Mouse (Mus musculus) skeletal muscle tissue, adult 2 months (tissue): ENCODE data around the gene Gjb3.

Experiments
- DNase-seq: peaks from one replicate; pipeline ENCODE4 v3.0.0-alpha.2; 2012; ENCODE audit warnings: low read depth, low spot score

Gjb3 gene

GRCm38 (mm10) chr4:127330181-127331100 is at the start of gene Gjb3:
Gene Gjb3, minus strand, starts transcription at chr4:127330844.
- no peak for DNase-seq

- DNase-seq = no peak
These were observed 46.7 kb upstream of the Gjb3 start for GRCm38 (mm10) chr4:127377344-127377743.

GRCm38 (mm10) chr4:127375541-127376177 is 45.0 kb upstream of the Gjb3 start:
- DNase-seq = no peak

GRCm38 (mm10) chr4:127374645-127375044 is 44.0 kb upstream of the Gjb3 start:
- DNase-seq = no peak

GRCm38 (mm10) chr4:127373491-127373890 is 42.8 kb upstream of the Gjb3 start:
- DNase-seq = no peak

- DNase-seq = peak; percentile 32
These were observed 40.9 kb upstream of the Gjb3 start for GRCm38 (mm10) chr4:127371546-127371945.

GRCm38 (mm10) chr4:127370447-127370846 is 39.8 kb upstream of the Gjb3 start:
- no peak for DNase-seq

- DNase-seq = peak; percentile 16
These were observed 37.8 kb upstream of the Gjb3 start for GRCm38 (mm10) chr4:127368379-127368973.

- DNase-seq = no peak
These were observed 35.2 kb upstream of the Gjb3 start for GRCm38 (mm10) chr4:127365834-127366233.

GRCm38 (mm10) chr4:127365433-127365832 is 34.8 kb upstream of the Gjb3 start:
- DNase-seq = no peak

- no peak for DNase-seq
These were observed 33.8 kb upstream of the Gjb3 start for GRCm38 (mm10) chr4:127364431-127364830.

GRCm38 (mm10) chr4:127363331-127363730 is 32.7 kb upstream of the Gjb3 start:
- DNase-seq = no peak

GRCm38 (mm10) chr4:127362520-127362919 is 31.9 kb upstream of the Gjb3 start:
- DNase-seq = no peak

GRCm38 (mm10) chr4:127358018-127358417 is 27.4 kb upstream of the Gjb3 start, which contains the start of gene Gjb5:
Gene Gjb5, minus strand, starts transcription at chr4:127358181.
- no peak for DNase-seq

GRCm38 (mm10) chr4:127354506-127355485 is 24.2 kb upstream of the Gjb3 start:
- no peak for DNase-seq

- DNase-seq = no peak
These were observed 23.4 kb upstream of the Gjb3 start, which contains the start of gene Gjb4 for GRCm38 (mm10) chr4:127353951-127354438. Gene Gjb4, minus strand, starts transcription at chr4:127354081.

- no peak for DNase-seq
These were observed 21.9 kb upstream of the Gjb3 start for GRCm38 (mm10) chr4:127352594-127352993.

- no peak for DNase-seq
These were observed 19.1 kb upstream of the Gjb3 start for GRCm38 (mm10) chr4:127349560-127350300.

- DNase-seq = no peak
These were observed 14.4 kb upstream of the Gjb3 start for GRCm38 (mm10) chr4:127345000-127345399.

GRCm38 (mm10) chr4:127341372-127341771 is 10.7 kb upstream of the Gjb3 start:
- no peak for DNase-seq
